Mouse (Mus musculus) CH12.LX (cell line): Measurements from ENCODE around the gene Nkapl. TPM values are rescaled to one million over a fixed set of nuclear protein-coding genes. Genes with fewer than 3 reads are reported as not detected.

Experiments used
- DNase-seq: peaks from one replicate; pipeline ENCODE4 v3.0.0-alpha.2; 2013; ENCODE audit errors: extremely low read depth
- H3K27ac ChIP-seq: 2 replicates; pipeline ENCODE4 v1.5.1; 2012; ENCODE audit warnings: low read depth, mild to moderate bottlenecking, control low read depth, moderate library complexity; ENCODE audit not compliant: insufficient read depth
- H3K27me3 ChIP-seq: replicated peaks from 2 replicates; pipeline ENCODE3; 2012; ENCODE audit warnings: inconsistent platforms
- H3K36me3 ChIP-seq, 2 experiments: replicated peaks in 1 of 2; 2 replicates each; pipeline versions ENCODE3 to v1.6.1; 2012; ENCODE audit warnings: inconsistent platforms in 1 of 2, low read length in 1 of 2, mild to moderate bottlenecking in 1 of 2, mixed read lengths in 1 of 2, moderate library complexity in 1 of 2; ENCODE audit not compliant: control insufficient read depth in 1 of 2, insufficient read depth in 1 of 2
- H3K4me1 ChIP-seq, 2 experiments: 2 replicates each; pipeline ENCODE4 v1.6.1; 2012; ENCODE audit warnings: inconsistent platforms in 1 of 2, moderate library complexity in 1 of 2; ENCODE audit not compliant: insufficient read depth in 2 of 2, control insufficient read depth in 1 of 2
- H3K4me2 ChIP-seq: 2 replicates; pipeline ENCODE4 v1.6.1; 2012; ENCODE audit warnings: low read depth, mild to moderate bottlenecking, control low read depth; ENCODE audit not compliant: poor library complexity, insufficient read depth, severe bottlenecking
- H3K4me3 ChIP-seq, 3 experiments: fragments of 150-350 bp in 1 of 3; sonication (generic) in 1 of 3; replicated peaks in 1 of 3; 2 replicates each; pipeline versions ENCODE3 to v1.5.1; 2011 to 2012; ENCODE audit warnings: low read depth in 2 of 3, low read length in 2 of 3, mild to moderate bottlenecking in 2 of 3, moderate library complexity in 2 of 3, control low read depth in 1 of 3, improper control_type of control experiment in 1 of 3, inconsistent platforms in 1 of 3, mixed read lengths in 1 of 3; ENCODE audit not compliant: poor library complexity in 1 of 3
- H3K79me2 ChIP-seq: replicated peaks from 2 replicates; pipeline ENCODE4 v1.6.1; 2012; ENCODE audit warnings: mild to moderate bottlenecking, moderate library complexity; ENCODE audit not compliant: control insufficient read depth, poor library complexity, insufficient read depth, severe bottlenecking; ENCODE audit errors: extremely low read depth
- H3K9ac ChIP-seq: 2 replicates; pipeline ENCODE4 v1.6.1; 2012; ENCODE audit warnings: low read depth, mild to moderate bottlenecking, control low read depth, moderate library complexity; ENCODE audit not compliant: insufficient read depth
- H3K9me3 ChIP-seq: replicated peaks from 2 replicates; pipeline ENCODE3; 2012; ENCODE audit warnings: low read length, inconsistent platforms, mixed read lengths
- CHD2 ChIP-seq: IDR thresholded peaks from 2 replicates; pipeline ENCODE4 v1.6.1; 2011; ENCODE audit warnings: low read length, improper control_type of control experiment
- CTCF ChIP-seq, 2 experiments: IDR thresholded peaks in 1 of 2; conservative IDR thresholded peaks in 1 of 2; 2 replicates each; pipeline ENCODE4 v1.5.1; 2011 to 2012; ENCODE audit warnings: low read depth in 2 of 2, low read length in 2 of 2, improper control_type of control experiment in 1 of 2, inconsistent platforms in 1 of 2, mild to moderate bottlenecking in 1 of 2, moderate library complexity in 1 of 2
- E2F4 ChIP-seq: IDR thresholded peaks from 2 replicates; pipeline ENCODE4 v1.6.1; 2011; ENCODE audit warnings: low read depth, low read length, improper control_type of control experiment; ENCODE audit not compliant: insufficient replicate concordance
- EP300 ChIP-seq: IDR thresholded peaks from 2 replicates; pipeline ENCODE4 v1.6.1; 2011; ENCODE audit warnings: low read length, improper control_type of control experiment
- IRF4 ChIP-seq: IDR thresholded peaks from 2 replicates; pipeline ENCODE4 v1.6.1; 2014; ENCODE audit warnings: low read depth, mild to moderate bottlenecking, inconsistent platforms, low read length, improper control_type of control experiment
- MAX ChIP-seq: IDR thresholded peaks from 2 replicates; pipeline ENCODE4 v1.6.1; 2011; ENCODE audit warnings: low read length, improper control_type of control experiment
- MAZ ChIP-seq: IDR thresholded peaks from 2 replicates; pipeline ENCODE4 v1.6.1; 2012; ENCODE audit warnings: low read depth, mild to moderate bottlenecking, inconsistent platforms, low read length, improper control_type of control experiment, moderate library complexity
- MEF2A ChIP-seq: IDR thresholded peaks from 2 replicates; pipeline ENCODE4 v1.6.1; 2014; ENCODE audit warnings: low read depth, mild to moderate bottlenecking, inconsistent platforms, low read length, improper control_type of control experiment, borderline replicate concordance
- NELFE ChIP-seq: IDR thresholded peaks from 2 replicates; pipeline ENCODE4 v1.6.1; 2011; ENCODE audit warnings: low read depth, low read length, improper control_type of control experiment
- POLR2A ChIP-seq: IDR thresholded peaks from 2 replicates; pipeline ENCODE4 v1.6.1; 2011; ENCODE audit warnings: low read depth, mild to moderate bottlenecking, improper control_type of control experiment, low read length
- POLR2AphosphoS2 ChIP-seq: IDR thresholded peaks from 2 replicates; pipeline ENCODE4 v1.6.1; 2011; ENCODE audit warnings: low read depth, low read length, improper control_type of control experiment
- RCOR1 ChIP-seq: conservative IDR thresholded peaks from 2 replicates; pipeline ENCODE4 v1.6.1; 2012; ENCODE audit warnings: low read depth, mild to moderate bottlenecking, inconsistent platforms, low read length, improper control_type of control experiment
- SMC3 ChIP-seq: IDR thresholded peaks from 2 replicates; pipeline ENCODE4 v1.6.1; 2011; ENCODE audit warnings: low read depth, low read length, improper control_type of control experiment
- TCF12 ChIP-seq: IDR thresholded peaks from 2 replicates; pipeline ENCODE4 v1.6.1; 2014; ENCODE audit warnings: low read depth, mild to moderate bottlenecking, inconsistent platforms, low read length, improper control_type of control experiment
- USF1 ChIP-seq: IDR thresholded peaks from 2 replicates; pipeline ENCODE4 v1.6.1; 2014; ENCODE audit warnings: low read depth, mild to moderate bottlenecking, inconsistent platforms, low read length, improper control_type of control experiment
- USF2 ChIP-seq: conservative IDR thresholded peaks from 2 replicates; pipeline ENCODE4 v1.6.1; 2011; ENCODE audit warnings: low read depth, low read length, improper control_type of control experiment
- ZC3H11A ChIP-seq: IDR thresholded peaks from 2 replicates; pipeline ENCODE4 v1.6.1; 2012; ENCODE audit warnings: low read depth, mild to moderate bottlenecking, inconsistent platforms, low read length, improper control_type of control experiment
- dilution Hi-C: fragments of 300-500 bp; cut with MboI; formaldehyde crosslinking; loops from 2 replicates; pipeline ENCODE4 v1.14.3; 2020; ENCODE audit warnings: low sequenced_read_pairs; ENCODE audit not compliant: extremely low pct_unique_long_range_greater_than_20kb, extremely low pct_ligation_motif_present
- in situ Hi-C: fragments of 300-500 bp; cut with MboI; formaldehyde crosslinking; loops from 3 replicates; pipeline ENCODE4 v1.14.3; 2019; ENCODE audit warnings: low sequenced_read_pairs, low pct_ligation_motif_present, low pct_unique_long_range_greater_than_20kb, mixed read lengths
- polyA plus RNA-seq: library from polyadenylated mRNA; unstranded; fragments of >175 nt; gene quantifications from 2 replicates; pipeline ENCODE4 v1.2.1, GENCODE M21; 2012; ENCODE audit warnings: low read depth; ENCODE audit not compliant: insufficient read length
- total RNA-seq, 2 experiments: library from RNA; depleted of rRNA; stranded (reverse); fragments of 300-350 nt in 1 of 2; fragments of >200 nt in 1 of 2; gene quantifications; 2 replicates each; pipeline ENCODE4 v1.2.3; 2012 to 2014

Nkapl gene
- total and polyA plus RNA-seq, 3 experiments: 0.26 to 0.90 (median 0.76) TPM

- Histone ChIP-seq H3K9ac (peak overlapping the region; percentile 80), H3K4me3 (peak overlapping the region; percentile 83 to 97 (median 94)), H3K79me2 (peaks cover 31% of the 10 kb centered on the region), H3K9me3 (no peaks in the 10 kb centered on the region), H3K27ac (no peak overlapping the region), H3K4me2 (peak overlapping the region; percentile 96), H3K36me3 (peaks cover 9 to 33% of the 10 kb centered on the region in 2 experiments), H3K27me3 (no peaks in the 10 kb centered on the region), H3K4me1 (peaks cover 0 to 23% of the 10 kb centered on the region in 2 experiments; a peak in 2 of 4 replicates)
- no peak for DNase-seq
- dilution Hi-C loops: no loop called here
- no peak for TF ChIP-seq TCF12
- no peak for TF ChIP-seq IRF4
- TF ChIP-seq E2F4: no peak
- no peak for TF ChIP-seq POLR2A
- no peak for TF ChIP-seq SMC3
- no peak for TF ChIP-seq MEF2A
- in situ Hi-C loops: loop anchor here (10.0 kb wide), 1 partner anchor 48 kb away; the partner anchor contains the start of gene Zkscan3
Measured at GRCm38 (mm10) chr13:21453042-21453441, 15.3 kb downstream of the Nkapl start.

- dilution Hi-C loops: no loop called here
- no peak overlapping the region for H3K4me3 ChIP-seq
Measured at GRCm38 (mm10) chr13:21447856-21448614, 20.3 kb downstream of the Nkapl start.

GRCm38 (mm10) chr13:21446796-21447195, 21.5 kb downstream of the Nkapl start:
- H3K27ac ChIP-seq: peak overlapping the region; percentile 46
- peaks cover 39 to 82% of the 10 kb centered on the region in 2 experiments for H3K36me3 ChIP-seq
- H3K4me2 ChIP-seq: peak overlapping the region; percentile 93
- H3K27me3 ChIP-seq: no peaks in the 10 kb centered on the region
- peak; percentile 61 for DNase-seq
- H3K9me3 ChIP-seq: peaks cover 2% of the 10 kb centered on the region
- H3K4me1 ChIP-seq: peaks cover 14 to 64% of the 10 kb centered on the region in 2 experiments; a peak in 3 of 4 replicates
- H3K79me2 ChIP-seq: peaks cover 19% of the 10 kb centered on the region
- 0 out of 2 replicates have a peak, but pooled peaks have one; percentile 6 for TF ChIP-seq CHD2
- TF ChIP-seq IRF4: peak; percentile 86
- TF ChIP-seq CTCF (conservative IDR thresholded peaks at IDR 0.05 in 1 of 2, IDR thresholded peaks at IDR 0.05 in 1 of 2; ENCODE audit: low read depth in 2 of 2, low read length in 2 of 2): no peak
- TF ChIP-seq EP300: peak; percentile 77
- no peak for TF ChIP-seq TCF12
- in situ Hi-C loops (no loop called here), dilution Hi-C loops (no loop called here)
- H3K4me3 ChIP-seq: no peak overlapping the region
- H3K9ac ChIP-seq: 0 out of 2 replicates have a peak overlapping the region, but pooled peaks have one; percentile 13

More at GRCm38 (mm10) chr13:21447856-21448614, 20.3 kb downstream of the Nkapl start:
- no peak for TF ChIP-seq ZC3H11A
- no peak for TF ChIP-seq USF2
- no peak for TF ChIP-seq RCOR1
- no peak for TF ChIP-seq EP300
- no peak for TF ChIP-seq MAZ
- no peak for TF ChIP-seq SMC3
- no peak for TF ChIP-seq USF1
- TF ChIP-seq NELFE: no peak
- TF ChIP-seq MAX: no peak
- TF ChIP-seq POLR2AphosphoS2: no peak
- TF ChIP-seq, all 38 proteins: peak for 0
- peaks cover 10 to 66% of the 10 kb centered on the region in 2 experiments; a peak in 3 of 4 replicates for H3K4me1 ChIP-seq
- peaks cover 31% of the 10 kb centered on the region for H3K79me2 ChIP-seq
- in situ Hi-C loops: no loop called here
- H3K36me3 ChIP-seq: peaks cover 36 to 79% of the 10 kb centered on the region in 2 experiments
- H3K9me3 ChIP-seq: peaks cover 2% of the 10 kb centered on the region
- H3K9ac ChIP-seq: no peak overlapping the region
- DNase-seq: no peak
- H3K4me2 ChIP-seq: no peak overlapping the region
- H3K27me3 ChIP-seq: no peaks in the 10 kb centered on the region
- no peak overlapping the region for H3K27ac ChIP-seq
